Mouse (Mus musculus): ENCODE data around the gene Kirrel3.

DNA sequence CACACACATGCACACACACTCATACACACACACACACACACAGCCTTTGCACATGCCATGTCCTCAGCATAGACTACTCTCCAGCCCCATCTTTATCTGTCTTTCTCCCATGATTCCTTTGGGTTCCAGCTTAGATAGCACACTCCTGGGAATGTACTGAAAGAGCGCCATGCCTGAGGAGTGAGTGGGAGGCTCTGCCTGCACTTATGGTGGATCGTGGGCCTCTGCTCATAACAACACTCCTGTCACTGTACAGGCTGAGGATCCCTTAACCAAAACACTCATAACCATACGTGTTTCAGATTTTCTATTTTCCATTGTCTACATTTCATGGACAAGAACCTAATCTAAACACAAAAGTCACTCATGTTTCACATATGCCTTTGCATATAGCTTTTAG, 398.6 kb downstream of the Kirrel3 start:
- TF ChIP-seq FLI1 (IDR thresholded peaks at IDR 0.05; ENCODE audit: low read length): no peak
- TF ChIP-seq GATA1 (IDR thresholded peaks at IDR 0.05; ENCODE audit: borderline replicate concordance, low read length): no peak

Data from megakaryocyte, embryonic 14.5 days (primary cell).